Mouse (Mus musculus) lung, adult 2 months (tissue): Measurements from ENCODE around the gene Necap1. TPM values are rescaled to one million over a fixed set of nuclear protein-coding genes. Genes with fewer than 3 reads are reported as not detected.
A peak's percentile ranks its signal among the peaks of the same experiment; 100 is the strongest.

Source experiments
- DNase-seq: peaks from one replicate; pipeline ENCODE4 v3.0.0; 2022
- H3K4me1 ChIP-seq: fragments of 200-500 bp; 2 replicates; pipeline ENCODE4 v1.6.1; 2011; ENCODE audit warnings: low read length; ENCODE audit not compliant: control insufficient read depth, insufficient read depth
- H3K4me3 ChIP-seq: fragments of 200-500 bp; replicated peaks from 2 replicates; pipeline ENCODE3; 2011; ENCODE audit warnings: low read depth, mild to moderate bottlenecking, control low read depth, low read length; ENCODE audit errors: extremely low read depth
- CTCF ChIP-seq: fragments of 200-500 bp; IDR thresholded peaks from 2 replicates; pipeline ENCODE4 v1.5.1; 2011; ENCODE audit warnings: mild to moderate bottlenecking, low read length, control low read depth; ENCODE audit not compliant: insufficient read depth
- POLR2A ChIP-seq: fragments of 200-500 bp; IDR thresholded peaks from 2 replicates; pipeline ENCODE4 v1.6.1; 2011; ENCODE audit warnings: low read depth, mild to moderate bottlenecking, control low read depth, low read length, borderline replicate concordance; ENCODE audit errors: extremely low read depth
- WGBS: fragments of 180-500 bp; shearing (Covaris S2); methylation state at CpG from one replicate; pipeline ENCODE4 v1.1.7; 2018; 5-methylcytosine and 5-hydroxymethylcytosine counted together
- polyA plus RNA-seq: library from polyadenylated mRNA; depleted of rRNA; stranded (reverse); fragments of >200 nt; gene quantifications from 2 replicates; pipeline ENCODE4 v1.2.3, GENCODE M21; 2012; rRNA removed

Gene Necap1
- polyA plus RNA-seq, 1 experiment: 16.7 TPM

DNA sequence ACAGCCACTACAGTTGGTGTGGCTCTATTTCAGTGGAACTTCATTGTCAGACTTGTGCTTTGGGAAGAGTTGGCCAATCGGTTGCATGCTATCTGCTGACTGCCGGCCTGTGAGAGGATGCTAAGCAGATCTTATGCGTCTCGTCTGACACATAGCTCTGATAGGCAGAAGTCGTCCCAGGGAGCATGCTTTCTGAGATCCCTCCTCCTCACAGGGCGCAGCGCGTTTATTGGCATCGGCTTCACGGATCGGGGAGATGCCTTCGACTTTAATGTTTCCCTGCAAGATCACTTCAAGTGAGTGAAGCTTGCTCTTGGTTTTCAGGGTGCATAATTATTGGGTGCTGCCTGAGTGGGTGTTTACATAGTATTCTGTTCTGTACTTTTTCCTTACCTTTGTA lies 7.0 kb downstream of the Necap1 start:
- WGBS: 93% methylated on average over 12 of the region's 12 CpGs
- TF ChIP-seq CTCF (no peak), POLR2A (no peak)
- peaks cover 3% of the 10 kb centered on the region; the same call in 1 of the 2 replicates for H3K4me1 ChIP-seq
- no peak for DNase-seq
- no peak overlapping the region for H3K4me3 ChIP-seq

GRCm38 (mm10) chr6:122883603-122884002 lies 9.3 kb downstream of the Necap1 start:
- DNase-seq: no peak

GRCm38 (mm10) chr6:122889599-122889998 lies 15.3 kb downstream of the Necap1 start:
- DNase-seq: no peak
- WGBS: 89% methylated on average over 2 of the region's 2 CpGs
- TF ChIP-seq POLR2A (no peak), CTCF (no peak)
- no peaks in the 10 kb centered on the region for H3K4me1 ChIP-seq
- no peak overlapping the region for H3K4me3 ChIP-seq

More at GRCm38 (mm10) chr6:122883603-122884002, 9.3 kb downstream of the Necap1 start:
- Histone ChIP-seq H3K4me3 (no peak overlapping the region), H3K4me1 (peaks cover 3% of the 10 kb centered on the region; the same call in 1 of the 2 replicates)
- WGBS: 85% methylated on average over 9 of the region's 9 CpGs
- no peak for TF ChIP-seq CTCF
- no peak for TF ChIP-seq POLR2A

DNA sequence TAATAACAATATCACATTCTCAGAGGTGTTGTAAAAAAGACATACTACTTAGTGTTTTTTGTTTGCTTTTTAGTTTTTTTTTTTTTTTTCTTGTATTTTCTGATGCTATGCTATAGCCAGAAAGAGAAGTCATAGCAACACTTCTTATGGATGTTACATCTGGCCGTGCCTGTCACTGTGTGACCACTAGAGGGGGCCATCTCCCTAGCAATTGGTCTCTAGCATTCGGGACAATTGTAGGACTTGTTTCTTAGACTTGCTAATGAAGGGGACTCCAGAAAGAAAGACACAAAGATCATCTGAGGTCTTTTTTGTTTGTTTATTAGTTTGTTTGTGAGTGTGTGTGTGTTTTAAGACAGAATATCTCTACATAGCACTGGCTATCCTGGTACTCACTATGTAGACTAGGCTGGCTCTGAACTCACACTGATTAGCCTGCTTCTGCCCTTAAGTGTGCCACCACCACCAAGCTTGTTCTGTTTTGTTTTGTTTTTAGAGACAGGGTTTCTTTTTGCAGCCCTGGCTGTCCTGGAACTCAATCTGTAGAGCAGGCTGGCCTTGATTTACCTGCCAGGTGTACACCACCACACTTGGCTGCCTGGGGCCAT lies 18.3 kb downstream of the Necap1 start:
- no peak for TF ChIP-seq POLR2A
- peak; percentile 71 for TF ChIP-seq CTCF
- WGBS: 14% methylated on average over 2 of the region's 2 CpGs

DNA sequence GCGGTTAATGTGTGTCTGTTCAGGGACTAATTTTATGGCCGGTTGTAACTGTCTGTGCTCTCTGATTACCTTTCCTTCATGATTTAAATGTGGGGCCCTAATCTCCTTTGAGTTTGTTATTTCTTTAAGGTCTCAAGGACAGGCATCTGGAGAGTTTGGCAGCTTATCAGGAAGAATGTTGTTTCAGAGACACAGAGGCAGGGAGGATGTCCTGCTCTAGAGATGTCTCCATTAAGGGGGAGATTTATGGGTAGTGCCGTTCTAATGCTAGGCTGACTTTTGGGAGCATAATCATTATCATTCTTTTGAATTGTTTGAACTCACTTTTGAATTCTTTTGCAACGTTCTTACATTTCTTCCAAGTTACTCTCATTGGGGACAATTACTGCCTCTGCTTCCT lies 45.6 kb downstream of the Necap1 start:
- Histone ChIP-seq H3K4me1 (no peaks in the 10 kb centered on the region), H3K4me3 (no peak overlapping the region)
- no peak for TF ChIP-seq CTCF
- TF ChIP-seq POLR2A: no peak
- no peak for DNase-seq
- WGBS: 44% methylated on average over 4 of the region's 4 CpGs

More for the DNA sequence above, 18.3 kb downstream of the Necap1 start:
- Histone ChIP-seq H3K4me1 (no peaks in the 10 kb centered on the region), H3K4me3 (no peak overlapping the region)
- peak; percentile 37 for DNase-seq

DNA sequence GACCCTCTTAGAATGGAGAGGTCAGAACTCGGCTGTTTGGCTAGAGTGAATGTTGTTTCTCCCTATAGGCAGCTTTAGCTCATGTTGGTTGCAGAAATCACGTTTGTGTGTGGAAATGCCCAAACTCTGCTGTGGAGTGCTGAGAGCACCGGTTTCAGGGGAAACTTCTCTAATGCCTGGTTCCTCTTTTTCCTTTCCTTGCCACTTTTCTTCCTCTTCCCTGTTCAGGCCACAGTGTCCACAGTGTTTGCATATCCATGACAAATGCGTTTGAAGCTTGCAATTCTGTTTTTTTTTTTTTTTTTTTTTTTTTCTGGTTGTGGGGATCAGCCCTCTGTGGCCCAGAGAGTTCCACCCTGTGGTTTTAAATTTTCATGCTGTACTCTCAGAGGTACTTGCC lies 47.2 kb downstream of the Necap1 start, which contains the start of gene Clec4a1:
Gene Clec4a1, plus strand, starts transcription at position 398 of the 400 bp plus-strand sequence.
- no peak for TF ChIP-seq CTCF
- no peak for TF ChIP-seq POLR2A
- 36% methylated on average over 4 of the region's 4 CpGs for WGBS
- Histone ChIP-seq H3K4me1 (no peaks in the 10 kb centered on the region), H3K4me3 (no peak within 1 kb of the TSS)
- DNase-seq: no peak

- no peak overlapping the region for H3K4me3 ChIP-seq
- DNase-seq: no peak
- WGBS: 79% methylated on average over 3 of the region's 3 CpGs
- TF ChIP-seq POLR2A (no peak), CTCF (no peak)
- H3K4me1 ChIP-seq: no peaks in the 10 kb centered on the region
Observed at GRCm38 (mm10) chr6:122934845-122935244, 60.6 kb downstream of the Necap1 start.

Other genes starting within 250 kb of the Necap1 start
- gene Dppa3, start 248.1 kb upstream of the Necap1 start, polyA plus RNA-seq: not detected in 2 replicates
- gene Nanog, start 167.0 kb upstream of the Necap1 start, polyA plus RNA-seq: 0.09 and 0.28 TPM in 2 replicates
- gene Slc2a3, start 72.8 kb upstream of the Necap1 start, polyA plus RNA-seq: 2.6 and 7.4 TPM in 2 replicates
- 16.5 and 19.9 TPM in 2 replicates for gene Foxj2, start 54.6 kb upstream of the Necap1 start, polyA plus RNA-seq
- gene C3ar1, start 18.3 kb upstream of the Necap1 start, polyA plus RNA-seq: 1.9 and 3.7 TPM in 2 replicates
- gene Clec4a1, start 47.4 kb downstream of the Necap1 start, polyA plus RNA-seq: 2.3 and 4.9 TPM in 2 replicates
- gene Clec4a3, start 78.0 kb downstream of the Necap1 start, polyA plus RNA-seq: 1.7 and 4.6 TPM in 2 replicates
- gene Clec4a4, start 115.9 kb downstream of the Necap1 start, polyA plus RNA-seq: not detected in 2 replicates
- gene Clec4b1, start 175.5 kb downstream of the Necap1 start, polyA plus RNA-seq: 1.7 and 2.9 TPM in 2 replicates
- gene Clec4a2, start 232.0 kb downstream of the Necap1 start, polyA plus RNA-seq: 1.9 and 7.2 TPM in 2 replicates